Mouse (Mus musculus): ENCODE results near the gene Fank1.

GRCm38 (mm10) chr7:133781583-133781982 is 4.9 kb downstream of the Fank1 start:
- no peak for TF ChIP-seq POLR2A (IDR thresholded peaks at IDR 0.05; ENCODE audit: insufficient read length, low read depth)
- no peak for TF ChIP-seq MYOG (IDR thresholded peaks at IDR 0.05; ENCODE audit: control insufficient read depth in 1 of 3, insufficient read depth in 1 of 3, insufficient read length in 2 of 3, low read depth in 2 of 3)
- TF ChIP-seq USF1 (IDR thresholded peaks at IDR 0.05; ENCODE audit: low read depth) = no peak
- TF ChIP-seq MAX (IDR thresholded peaks at IDR 0.05; ENCODE audit: low read depth) = no peak
- no peak for TF ChIP-seq POLR2AphosphoS2 (IDR thresholded peaks at IDR 0.05; ENCODE audit: insufficient read length, low read depth)
- no peak for TF ChIP-seq CEBPB (IDR thresholded peaks at IDR 0.05; ENCODE audit: insufficient read depth, poor library complexity, severe bottlenecking)
- TF ChIP-seq MYOD1 (IDR thresholded peaks at IDR 0.05; ENCODE audit: control insufficient read depth in 1 of 3, insufficient read length in 2 of 3, low read depth in 2 of 3) = no peak
- no peak for TF ChIP-seq E2F4 (IDR thresholded peaks at IDR 0.05; ENCODE audit: insufficient read depth)
- no peak for TF ChIP-seq SRF (IDR thresholded peaks at IDR 0.05; ENCODE audit: control insufficient read depth, insufficient read length, low read depth)
- TF ChIP-seq TCF3 (IDR thresholded peaks at IDR 0.05; ENCODE audit: insufficient read length, low read depth) = no peak
- no peak for TF ChIP-seq TCF12 (IDR thresholded peaks at IDR 0.05; ENCODE audit: insufficient read depth, poor library complexity, severe bottlenecking)
- TF ChIP-seq REST (IDR thresholded peaks at IDR 0.05; ENCODE audit: insufficient read depth, insufficient read length) = no peak

Data from myocyte (in vitro differentiated cells).